Mouse (Mus musculus): ENCODE data around the gene Rptor. TPM values are rescaled to one million over a fixed set of nuclear protein-coding genes. Genes with fewer than 3 reads are reported as not detected.

The Rptor gene
- total and polyA plus RNA-seq, 2 experiments from 2014 or later: 8.5 to 64.8 TPM

GRCm38 (mm10) chr11:119821514-119821913, 218.8 kb downstream of the Rptor start:
- WGBS: 89% methylated on average over 9 of the region's 9 CpGs

GRCm38 (mm10) chr11:119824072-119824649, 221.5 kb downstream of the Rptor start:
- peak; percentile 65 for DNase-seq (ENCODE audit: low spot score)
- no peak for ATAC-seq (ENCODE audit: low FRiP score)
- 81% methylated on average over 6 of the region's 6 CpGs for WGBS
- H3K27ac ChIP-seq (ENCODE audit: low read depth, low read length): no peak overlapping the region
- no peak for TF ChIP-seq CTCF (IDR thresholded peaks at IDR 0.05)
- no peaks in the 10 kb centered on the region for H3K27me3 ChIP-seq (ENCODE audit: insufficient read depth, low read length)
- H3K4me1 ChIP-seq (ENCODE audit: insufficient read depth, low read length): no peaks in the 10 kb centered on the region
- no peak overlapping the region for H3K9ac ChIP-seq (replicated peaks; ENCODE audit: low read length, poor library complexity, severe bottlenecking)
- no peak overlapping the region for H3K4me3 ChIP-seq (ENCODE audit: low read depth, low read length)
- peaks cover 19% of the 10 kb centered on the region for H3K36me3 ChIP-seq (ENCODE audit: insufficient read depth, low read length)
- no peak overlapping the region for H3K4me2 ChIP-seq (ENCODE audit: low read depth, low read length, poor library complexity, severe bottlenecking)
- no peaks in the 10 kb centered on the region for H3K9me3 ChIP-seq (ENCODE audit: low read length)

More at GRCm38 (mm10) chr11:119821514-119821913, 218.8 kb downstream of the Rptor start:
- Histone ChIP-seq H3K27ac (ENCODE audit: low read depth, low read length) (no peak overlapping the region), H3K9ac (replicated peaks; ENCODE audit: low read length, poor library complexity, severe bottlenecking) (no peak overlapping the region), H3K4me1 (ENCODE audit: insufficient read depth, low read length) (no peaks in the 10 kb centered on the region), H3K9me3 (ENCODE audit: low read length) (no peaks in the 10 kb centered on the region), H3K4me3 (ENCODE audit: low read depth, low read length) (no peak overlapping the region), H3K4me2 (ENCODE audit: low read depth, low read length, poor library complexity, severe bottlenecking) (no peak overlapping the region), H3K27me3 (ENCODE audit: insufficient read depth, low read length) (no peaks in the 10 kb centered on the region), H3K36me3 (ENCODE audit: insufficient read depth, low read length) (peaks cover 39% of the 10 kb centered on the region)
- ATAC-seq (ENCODE audit: low FRiP score) (no peak), DNase-seq (ENCODE audit: low spot score) (no peak)
- TF ChIP-seq CTCF (IDR thresholded peaks at IDR 0.05): no peak

- DNase-seq (ENCODE audit: low spot score) (no peak), ATAC-seq (ENCODE audit: low FRiP score) (no peak)
- H3K4me3 ChIP-seq (ENCODE audit: low read depth, low read length): no peak overlapping the region
- H3K4me1 ChIP-seq (ENCODE audit: insufficient read depth, low read length): no peaks in the 10 kb centered on the region
- 92% methylated on average over 6 of the region's 6 CpGs for WGBS
- no peak overlapping the region for H3K9ac ChIP-seq (replicated peaks; ENCODE audit: low read length, poor library complexity, severe bottlenecking)
- TF ChIP-seq CTCF (IDR thresholded peaks at IDR 0.05): no peak
- H3K27me3 ChIP-seq (ENCODE audit: insufficient read depth, low read length): no peaks in the 10 kb centered on the region
- peaks cover 12% of the 10 kb centered on the region for H3K36me3 ChIP-seq (ENCODE audit: insufficient read depth, low read length)
- H3K4me2 ChIP-seq (ENCODE audit: low read depth, low read length, poor library complexity, severe bottlenecking): no peak overlapping the region
- no peak overlapping the region for H3K27ac ChIP-seq (ENCODE audit: low read depth, low read length)
- no peaks in the 10 kb centered on the region for H3K9me3 ChIP-seq (ENCODE audit: low read length)
Measured at GRCm38 (mm10) chr11:119825783-119826182, 223.1 kb downstream of the Rptor start.

GRCm38 (mm10) chr11:119826239-119826638, 223.5 kb downstream of the Rptor start:
- Histone ChIP-seq H3K4me3 (ENCODE audit: low read depth, low read length) (no peak overlapping the region), H3K4me2 (ENCODE audit: low read depth, low read length, poor library complexity, severe bottlenecking) (no peak overlapping the region), H3K27ac (ENCODE audit: low read depth, low read length) (no peak overlapping the region), H3K27me3 (ENCODE audit: insufficient read depth, low read length) (no peaks in the 10 kb centered on the region), H3K36me3 (ENCODE audit: insufficient read depth, low read length) (peaks cover 7% of the 10 kb centered on the region), H3K9ac (replicated peaks; ENCODE audit: low read length, poor library complexity, severe bottlenecking) (no peak overlapping the region), H3K4me1 (ENCODE audit: insufficient read depth, low read length) (no peaks in the 10 kb centered on the region), H3K9me3 (ENCODE audit: low read length) (no peaks in the 10 kb centered on the region)
- WGBS: 88% methylated on average over 4 of the region's 4 CpGs
- ATAC-seq (ENCODE audit: low FRiP score) (no peak), DNase-seq (ENCODE audit: low spot score) (no peak)
- no peak for TF ChIP-seq CTCF (IDR thresholded peaks at IDR 0.05)

- H3K27ac ChIP-seq (ENCODE audit: low read depth, low read length): no peak overlapping the region
- H3K4me3 ChIP-seq (ENCODE audit: low read depth, low read length): no peak overlapping the region
- no peak for TF ChIP-seq CTCF (IDR thresholded peaks at IDR 0.05)
- H3K9ac ChIP-seq (replicated peaks; ENCODE audit: low read length, poor library complexity, severe bottlenecking): no peak overlapping the region
- ATAC-seq (ENCODE audit: low FRiP score) (no peak), DNase-seq (ENCODE audit: low spot score) (no peak)
- no peak overlapping the region for H3K4me2 ChIP-seq (ENCODE audit: low read depth, low read length, poor library complexity, severe bottlenecking)
- H3K27me3 ChIP-seq (ENCODE audit: insufficient read depth, low read length): no peaks in the 10 kb centered on the region
- no peaks in the 10 kb centered on the region for H3K4me1 ChIP-seq (ENCODE audit: insufficient read depth, low read length)
- peaks cover 2% of the 10 kb centered on the region; the same call in 1 of the 2 replicates for H3K36me3 ChIP-seq (ENCODE audit: insufficient read depth, low read length)
- 92% methylated on average over 3 of the region's 3 CpGs for WGBS
- H3K9me3 ChIP-seq (ENCODE audit: low read length): no peaks in the 10 kb centered on the region
Measured at GRCm38 (mm10) chr11:119829116-119829515, 226.4 kb downstream of the Rptor start.

- Histone ChIP-seq H3K36me3 (ENCODE audit: insufficient read depth, low read length) (no peaks in the 10 kb centered on the region; the same call in 1 of the 2 replicates), H3K9ac (replicated peaks; ENCODE audit: low read length, poor library complexity, severe bottlenecking) (no peak overlapping the region), H3K4me1 (ENCODE audit: insufficient read depth, low read length) (no peaks in the 10 kb centered on the region), H3K4me3 (ENCODE audit: low read depth, low read length) (no peak overlapping the region), H3K27ac (ENCODE audit: low read depth, low read length) (no peak overlapping the region), H3K9me3 (ENCODE audit: low read length) (no peaks in the 10 kb centered on the region), H3K4me2 (ENCODE audit: low read depth, low read length, poor library complexity, severe bottlenecking) (no peak overlapping the region), H3K27me3 (ENCODE audit: insufficient read depth, low read length) (no peaks in the 10 kb centered on the region)
- DNase-seq (ENCODE audit: low spot score) (no peak), ATAC-seq (ENCODE audit: low FRiP score) (no peak)
- no peak for TF ChIP-seq CTCF (IDR thresholded peaks at IDR 0.05)
- WGBS: 50% methylated on average over 7 of the region's 7 CpGs
Measured at GRCm38 (mm10) chr11:119831682-119832081, 229.0 kb downstream of the Rptor start.

Data from midbrain, postnatal 0 days (tissue).